Mouse (Mus musculus): ENCODE results near the gene Gm17606. TPM values are rescaled to one million over a fixed set of nuclear protein-coding genes. Genes with fewer than 3 reads are reported as not detected.
A peak's percentile ranks its signal among the peaks of the same experiment; 100 is the strongest.

Gm17606 gene
- total and polyA plus RNA-seq, 2 experiments from 2014 or later = not detected

- H3K4me3 ChIP-seq (ENCODE audit: low read depth, low read length) = peak overlapping the region; percentile 94
- WGBS = 13% methylated on average over 8 of the region's 8 CpGs
- H3K4me2 ChIP-seq (ENCODE audit: low read depth) = peak overlapping the region; percentile 84
- H3K4me1 ChIP-seq (ENCODE audit: insufficient read depth) = peaks cover 19% of the 10 kb centered on the region
- no peak for ATAC-seq
- TF ChIP-seq CTCF (IDR thresholded peaks at IDR 0.05; ENCODE audit: low read depth) = no peak
- H3K27ac ChIP-seq (ENCODE audit: low read depth, low read length) = peak overlapping the region; percentile 97
- peaks cover 21% of the 10 kb centered on the region for H3K36me3 ChIP-seq (ENCODE audit: insufficient read depth)
- no peaks in the 10 kb centered on the region for H3K9me3 ChIP-seq (ENCODE audit: low read length)
- no peaks in the 10 kb centered on the region for H3K27me3 ChIP-seq (ENCODE audit: insufficient read depth, low read length)
- no peak for DNase-seq
- peak overlapping the region; percentile 97 for H3K9ac ChIP-seq
Measured at GRCm38 (mm10) chr14:54685471-54685870, 44.7 kb downstream of the Gm17606 start.

- Histone ChIP-seq H3K9me3 (ENCODE audit: low read length) (no peaks in the 10 kb centered on the region), H3K27ac (ENCODE audit: low read depth, low read length) (peak within 1 kb of the TSS; percentile 97), H3K4me2 (ENCODE audit: low read depth) (peak within 1 kb of the TSS; percentile 84), H3K4me1 (ENCODE audit: insufficient read depth) (peaks cover 19% of the 10 kb centered on the region), H3K9ac (peak within 1 kb of the TSS; percentile 97), H3K4me3 (ENCODE audit: low read depth, low read length) (peak within 1 kb of the TSS; percentile 94), H3K27me3 (ENCODE audit: insufficient read depth, low read length) (no peaks in the 10 kb centered on the region), H3K36me3 (ENCODE audit: insufficient read depth) (peaks cover 27% of the 10 kb centered on the region)
- ATAC-seq (peak; percentile 62), DNase-seq (peak; percentile 91)
- under 1% methylated on average over 41 of the region's 41 CpGs for WGBS
- peak; percentile 61 for TF ChIP-seq CTCF (IDR thresholded peaks at IDR 0.05; ENCODE audit: low read depth)
Measured at GRCm38 (mm10) chr14:54686063-54686521, 45.3 kb downstream of the Gm17606 start, which contains the start of gene 1700123O20Rik. 1700123O20Rik (plus strand) TSS chr14:54686216.

GRCm38 (mm10) chr14:54686522-54687143 is 45.9 kb downstream of the Gm17606 start, which contains the start of gene Acin1:
Acin1 (minus strand) TSS chr14:54686931.
- TF ChIP-seq CTCF (IDR thresholded peaks at IDR 0.05; ENCODE audit: low read depth) = no peak
- Histone ChIP-seq H3K9ac (peak within 1 kb of the TSS; percentile 97), H3K27ac (ENCODE audit: low read depth, low read length) (peak within 1 kb of the TSS; percentile 97), H3K9me3 (ENCODE audit: low read length) (no peaks in the 10 kb centered on the region), H3K4me2 (ENCODE audit: low read depth) (peak within 1 kb of the TSS; percentile 84), H3K27me3 (ENCODE audit: insufficient read depth, low read length) (no peaks in the 10 kb centered on the region), H3K4me1 (ENCODE audit: insufficient read depth) (peaks cover 19% of the 10 kb centered on the region), H3K36me3 (ENCODE audit: insufficient read depth) (peaks cover 27% of the 10 kb centered on the region), H3K4me3 (ENCODE audit: low read depth, low read length) (peak within 1 kb of the TSS; percentile 94)
- DNase-seq (peak; percentile 100), ATAC-seq (peak; percentile 97)
- WGBS = under 1% methylated on average over 44 of the region's 44 CpGs

- Histone ChIP-seq H3K27ac (ENCODE audit: low read depth, low read length) (no peak overlapping the region), H3K9me3 (ENCODE audit: low read length) (no peaks in the 10 kb centered on the region), H3K4me3 (ENCODE audit: low read depth, low read length) (peak overlapping the region; percentile 94), H3K4me1 (ENCODE audit: insufficient read depth) (peaks cover 19% of the 10 kb centered on the region), H3K27me3 (ENCODE audit: insufficient read depth, low read length) (no peaks in the 10 kb centered on the region), H3K4me2 (ENCODE audit: low read depth) (peak overlapping the region; percentile 53), H3K9ac (peak overlapping the region; percentile 52), H3K36me3 (ENCODE audit: insufficient read depth) (peaks cover 27% of the 10 kb centered on the region)
- no peak for DNase-seq
- TF ChIP-seq CTCF (IDR thresholded peaks at IDR 0.05; ENCODE audit: low read depth) = no peak
- 8% methylated on average over 8 of the region's 8 CpGs for WGBS
- no peak for ATAC-seq
Measured at GRCm38 (mm10) chr14:54687251-54687650, 46.5 kb downstream of the Gm17606 start.

GRCm38 (mm10) chr14:54695042-54695441 is 54.3 kb downstream of the Gm17606 start:
- peaks cover 27% of the 10 kb centered on the region for H3K36me3 ChIP-seq (ENCODE audit: insufficient read depth)
- 81% methylated on average over 6 of the region's 6 CpGs for WGBS
- no peak for DNase-seq
- no peak overlapping the region for H3K4me2 ChIP-seq (ENCODE audit: low read depth)
- H3K9ac ChIP-seq = no peak overlapping the region
- H3K27ac ChIP-seq (ENCODE audit: low read depth, low read length) = no peak overlapping the region
- no peaks in the 10 kb centered on the region for H3K9me3 ChIP-seq (ENCODE audit: low read length)
- H3K4me1 ChIP-seq (ENCODE audit: insufficient read depth) = no peaks in the 10 kb centered on the region
- no peak overlapping the region for H3K4me3 ChIP-seq (ENCODE audit: low read depth, low read length)
- no peak for TF ChIP-seq CTCF (IDR thresholded peaks at IDR 0.05; ENCODE audit: low read depth)
- no peaks in the 10 kb centered on the region for H3K27me3 ChIP-seq (ENCODE audit: insufficient read depth, low read length)
- no peak for ATAC-seq

GRCm38 (mm10) chr14:54696752-54697151 is 56.0 kb downstream of the Gm17606 start:
- Histone ChIP-seq H3K4me3 (ENCODE audit: low read depth, low read length) (no peak overlapping the region), H3K27ac (ENCODE audit: low read depth, low read length) (no peak overlapping the region), H3K36me3 (ENCODE audit: insufficient read depth) (peaks cover 17% of the 10 kb centered on the region), H3K4me2 (ENCODE audit: low read depth) (no peak overlapping the region), H3K9ac (no peak overlapping the region), H3K27me3 (ENCODE audit: insufficient read depth, low read length) (no peaks in the 10 kb centered on the region), H3K4me1 (ENCODE audit: insufficient read depth) (no peaks in the 10 kb centered on the region), H3K9me3 (ENCODE audit: low read length) (no peaks in the 10 kb centered on the region)
- no peak for TF ChIP-seq CTCF (IDR thresholded peaks at IDR 0.05; ENCODE audit: low read depth)
- ATAC-seq (no peak), DNase-seq (no peak)
- 94% methylated on average over 4 of the region's 4 CpGs for WGBS

MicroRNAs within 50 kb of the gene (microRNA counts, 519-probe panel; counts per million panel counts)
- not detected for microRNA mmu-miR-686

Small RNA genes within 50 kb of the gene (microRNA-seq; reads per million reads assigned to microRNA genes)
- gene Mir686 (0 reads per million in 2 experiments), gene Mir6948 (0.77 to 1.1 reads per million in 2 experiments)

Other genes starting within 250 kb of the Gm17606 start
- gene Slc7a7, start 223.2 kb upstream of the Gm17606 start, total RNA-seq (2014; rRNA removed) = 2.2 and 3.4 TPM in 2 replicates
- gene Slc7a7, start 223.2 kb upstream of the Gm17606 start, polyA plus RNA-seq (2015; fragmentation: Nextera tagmentation; extraction: Ambion mirVana) = 2.8 and 3.2 TPM in 2 replicates
- gene Mrpl52, start 214.0 kb upstream of the Gm17606 start, total RNA-seq (2014; rRNA removed) = 151 and 217 TPM in 2 replicates
- 277 and 336 TPM in 2 replicates for gene Mrpl52, start 214.0 kb upstream of the Gm17606 start, polyA plus RNA-seq (2015; fragmentation: Nextera tagmentation; extraction: Ambion mirVana)
- 29.0 and 40.7 TPM in 2 replicates for gene Mmp14, start 209.3 kb upstream of the Gm17606 start, total RNA-seq (2014; rRNA removed)
- gene Mmp14, start 209.3 kb upstream of the Gm17606 start, polyA plus RNA-seq (2015; fragmentation: Nextera tagmentation; extraction: Ambion mirVana) = 32.5 and 39.1 TPM in 2 replicates
- 39.6 and 45.8 TPM in 2 replicates for gene Lrp10, start 176.8 kb upstream of the Gm17606 start, total RNA-seq (2014; rRNA removed)
- gene Lrp10, start 176.8 kb upstream of the Gm17606 start, polyA plus RNA-seq (2015; fragmentation: Nextera tagmentation; extraction: Ambion mirVana) = 38.0 and 38.5 TPM in 2 replicates
- gene Rem2, start 164.9 kb upstream of the Gm17606 start, total RNA-seq (2014; rRNA removed) = 25.5 and 31.0 TPM in 2 replicates
- gene Rem2, start 164.9 kb upstream of the Gm17606 start, polyA plus RNA-seq (2015; fragmentation: Nextera tagmentation; extraction: Ambion mirVana) = 22.5 and 28.0 TPM in 2 replicates
- 85.4 and 87.1 TPM in 2 replicates for gene Prmt5, start 123.4 kb upstream of the Gm17606 start, total RNA-seq (2014; rRNA removed)
- gene Prmt5, start 123.4 kb upstream of the Gm17606 start, polyA plus RNA-seq (2015; fragmentation: Nextera tagmentation; extraction: Ambion mirVana) = 87.0 and 100 TPM in 2 replicates
- gene Haus4, start 86.3 kb upstream of the Gm17606 start, total RNA-seq (2014; rRNA removed) = 21.3 and 23.1 TPM in 2 replicates
- gene Haus4, start 86.3 kb upstream of the Gm17606 start, polyA plus RNA-seq (2015; fragmentation: Nextera tagmentation; extraction: Ambion mirVana) = 17.9 and 19.5 TPM in 2 replicates
- gene Ajuba, start 63.4 kb upstream of the Gm17606 start, total RNA-seq (2014; rRNA removed) = 4.4 and 6.6 TPM in 2 replicates
- gene Ajuba, start 63.4 kb upstream of the Gm17606 start, polyA plus RNA-seq (2015; fragmentation: Nextera tagmentation; extraction: Ambion mirVana) = 4.4 and 4.5 TPM in 2 replicates
- 6.5 and 12.8 TPM in 2 replicates for gene 4931414P19Rik, start 35.0 kb upstream of the Gm17606 start, total RNA-seq (2014; rRNA removed)
- gene 4931414P19Rik, start 35.0 kb upstream of the Gm17606 start, polyA plus RNA-seq (2015; fragmentation: Nextera tagmentation; extraction: Ambion mirVana) = 2.2 and 3.1 TPM in 2 replicates
- 180 and 239 TPM in 2 replicates for gene Psmb5, start 22.9 kb upstream of the Gm17606 start, total RNA-seq (2014; rRNA removed)
- gene Psmb5, start 22.9 kb upstream of the Gm17606 start, polyA plus RNA-seq (2015; fragmentation: Nextera tagmentation; extraction: Ambion mirVana) = 420 and 499 TPM in 2 replicates
- under 0.01 TPM in 1 of 2 replicates, not detected in the other for gene Psmb11, start 19.5 kb upstream of the Gm17606 start, total RNA-seq (2014; rRNA removed)
- 0.04 and 0.08 TPM in 2 replicates for gene Psmb11, start 19.5 kb upstream of the Gm17606 start, polyA plus RNA-seq (2015; fragmentation: Nextera tagmentation; extraction: Ambion mirVana)
- 15.6 and 21.7 TPM in 2 replicates for gene Cdh24, start 412 bp downstream of the Gm17606 start, total RNA-seq (2014; rRNA removed)
- gene Cdh24, start 412 bp downstream of the Gm17606 start, polyA plus RNA-seq (2015; fragmentation: Nextera tagmentation; extraction: Ambion mirVana) = 3.8 and 4.6 TPM in 2 replicates
- 32.0 and 36.2 TPM in 2 replicates for gene 1700123O20Rik, start 45.3 kb downstream of the Gm17606 start, total RNA-seq (2014; rRNA removed)
- 66.6 and 70.7 TPM in 2 replicates for gene 1700123O20Rik, start 45.3 kb downstream of the Gm17606 start, polyA plus RNA-seq (2015; fragmentation: Nextera tagmentation; extraction: Ambion mirVana)
- gene Acin1, start 46.0 kb downstream of the Gm17606 start, total RNA-seq (2014; rRNA removed) = 143 and 147 TPM in 2 replicates
- gene Acin1, start 46.0 kb downstream of the Gm17606 start, polyA plus RNA-seq (2015; fragmentation: Nextera tagmentation; extraction: Ambion mirVana) = 80.7 and 97.0 TPM in 2 replicates
- 0.14 and 0.15 TPM in 2 replicates for gene Gm29776, start 57.9 kb downstream of the Gm17606 start, total RNA-seq (2014; rRNA removed)
- 0.06 and 0.13 TPM in 2 replicates for gene Gm29776, start 57.9 kb downstream of the Gm17606 start, polyA plus RNA-seq (2015; fragmentation: Nextera tagmentation; extraction: Ambion mirVana)
- 0.38 TPM in 1 of 2 replicates, not detected in the other for gene Cebpe, start 71.2 kb downstream of the Gm17606 start, total RNA-seq (2014; rRNA removed)
- not detected in 2 replicates for gene Cebpe, start 71.2 kb downstream of the Gm17606 start, polyA plus RNA-seq (2015; fragmentation: Nextera tagmentation; extraction: Ambion mirVana)
- gene Slc7a8, start 141.0 kb downstream of the Gm17606 start, total RNA-seq (2014; rRNA removed) = 11.8 and 13.3 TPM in 2 replicates
- gene Slc7a8, start 141.0 kb downstream of the Gm17606 start, polyA plus RNA-seq (2015; fragmentation: Nextera tagmentation; extraction: Ambion mirVana) = 12.5 and 14.5 TPM in 2 replicates
- not detected in 2 replicates for gene Rnf212b, start 173.2 kb downstream of the Gm17606 start, total RNA-seq (2014; rRNA removed)
- not detected in 2 replicates for gene Rnf212b, start 173.2 kb downstream of the Gm17606 start, polyA plus RNA-seq (2015; fragmentation: Nextera tagmentation; extraction: Ambion mirVana)
- 7.1 and 7.2 TPM in 2 replicates for gene Homez, start 230.0 kb downstream of the Gm17606 start, total RNA-seq (2014; rRNA removed)
- gene Homez, start 230.0 kb downstream of the Gm17606 start, polyA plus RNA-seq (2015; fragmentation: Nextera tagmentation; extraction: Ambion mirVana) = 2.7 and 6.9 TPM in 2 replicates
- 17.4 and 19.7 TPM in 2 replicates for gene Ppp1r3e, start 236.6 kb downstream of the Gm17606 start, total RNA-seq (2014; rRNA removed)
- 2.3 and 3.3 TPM in 2 replicates for gene Ppp1r3e, start 236.6 kb downstream of the Gm17606 start, polyA plus RNA-seq (2015; fragmentation: Nextera tagmentation; extraction: Ambion mirVana)
- gene Bcl2l2, start 242.4 kb downstream of the Gm17606 start, total RNA-seq (2014; rRNA removed) = 33.2 and 38.0 TPM in 2 replicates
- gene Bcl2l2, start 242.4 kb downstream of the Gm17606 start, polyA plus RNA-seq (2015; fragmentation: Nextera tagmentation; extraction: Ambion mirVana) = 2.5 and 2.9 TPM in 2 replicates
- gene Gm20521, start 242.5 kb downstream of the Gm17606 start, total RNA-seq (2014; rRNA removed) = 3.1 TPM in 1 of 2 replicates, not detected in the other
- gene Gm20521, start 242.5 kb downstream of the Gm17606 start, polyA plus RNA-seq (2015; fragmentation: Nextera tagmentation; extraction: Ambion mirVana) = 0.30 and 0.89 TPM in 2 replicates